In genomic region chr1:23934669-23935407, GRCm38 (mm10) we compare ENCODE assay signal across 16 mouse cellular contexts. TPM values are rescaled to one million over a fixed set of nuclear protein-coding genes. Genes with fewer than 3 reads are reported as not detected.
DNase-seq lines count a peak whose midpoint lies in the region; ATAC-seq and TF ChIP-seq lines count a peak whose summit lies in the region.
"Had no signal": no experiment of that assay in that cellular context is flagged by ENCODE, and none has a peak within 500 bp of the region (broad histone marks: within the 10 kb centered on the region; RNA-seq: fewer than 3 reads in every experiment).

No protein-coding gene starts in this region.

- H3K4me1 ChIP-seq in forebrain, embryonic 10.5 days = peaks cover 7% of the 10 kb centered on the region; the same call in 1 of the 2 replicates
- H3K4me1 ChIP-seq in forebrain, embryonic 12.5 days = no peaks in the 10 kb centered on the region
- peaks cover 7% of the 10 kb centered on the region for H3K4me1 ChIP-seq in midbrain, embryonic 10.5 days
- H3K4me1 ChIP-seq in midbrain, postnatal 0 days (ENCODE audit: insufficient read depth, low read length) = no peaks in the 10 kb centered on the region
- peaks cover 3% of the 10 kb centered on the region; the same call in 1 of the 2 replicates for H3K4me1 ChIP-seq in midbrain, embryonic 11.5 days (ENCODE audit: control insufficient read depth, insufficient read depth, low read length)
- H3K4me1 ChIP-seq: kidney, embryonic 15.5 days; midbrain, embryonic 12.5 days had no signal

- no peak overlapping the region for H3K4me3 ChIP-seq in forebrain, embryonic 10.5 days
- no peak overlapping the region for H3K4me3 ChIP-seq in forebrain, embryonic 12.5 days (replicated peaks)
- H3K4me3 ChIP-seq in midbrain, embryonic 10.5 days = no peak overlapping the region
- no peak overlapping the region for H3K4me3 ChIP-seq in midbrain, postnatal 0 days (ENCODE audit: low read depth, low read length)
- H3K4me3 ChIP-seq in midbrain, embryonic 11.5 days (ENCODE audit: low read depth, low read length) = no peak overlapping the region
- H3K4me3 ChIP-seq: kidney, embryonic 15.5 days; midbrain, embryonic 12.5 days had no signal

- H3K9me3 ChIP-seq in forebrain, embryonic 10.5 days = peaks cover 3% of the 10 kb centered on the region; the same call in 1 of the 2 replicates
- 0 out of 2 replicates have a peak, but pooled peaks cover under 1% of the 10 kb centered on the region for H3K9me3 ChIP-seq in forebrain, embryonic 12.5 days
- H3K9me3 ChIP-seq in midbrain, embryonic 10.5 days (replicated peaks) = no peaks in the 10 kb centered on the region
- no peaks in the 10 kb centered on the region for H3K9me3 ChIP-seq in midbrain, postnatal 0 days (ENCODE audit: low read length)
- H3K9me3 ChIP-seq in midbrain, embryonic 11.5 days (ENCODE audit: control insufficient read depth, low read length) = no peaks in the 10 kb centered on the region
- H3K9me3 ChIP-seq: G1E; kidney, embryonic 15.5 days; midbrain, embryonic 12.5 days had no signal

- 52% methylated on average over 8 of the region's 8 CpGs for WGBS in forebrain, embryonic 10.5 days
- 57% methylated on average over 8 of the region's 8 CpGs for WGBS in forebrain, embryonic 12.5 days
- WGBS in midbrain, embryonic 10.5 days = 48% methylated on average over 8 of the region's 8 CpGs
- 42% methylated on average over 8 of the region's 8 CpGs for WGBS in midbrain, postnatal 0 days
- 51% methylated on average over 8 of the region's 8 CpGs for WGBS in midbrain, embryonic 11.5 days

- DNase-seq in forebrain, embryonic 10.5 days (ENCODE audit: extremely low spot score, low spot score) = no peak
- DNase-seq in midbrain, embryonic 10.5 days (ENCODE audit: low spot score) = no peak
- no peak for DNase-seq in midbrain, postnatal 0 days (ENCODE audit: low spot score)
- no peak for DNase-seq in midbrain, embryonic 11.5 days (ENCODE audit: low spot score, missing footprints)
- DNase-seq in telencephalon, adult 2 months (ENCODE audit: low read depth, low spot score) = peak; percentile 81
- DNase-seq in spleen, postnatal 4 days (ENCODE audit: low spot score in 2 of 2) = no peak
- DNase-seq in gastrocnemius, adult 8-10 months (ENCODE audit: low spot score in 2 of 2) = no peak
- DNase-seq: cerebellum, postnatal 36 days; gastrocnemius, postnatal 36 days; lung, adult 2 months had no signal

- no peak overlapping the region for H3K9ac ChIP-seq in forebrain, embryonic 12.5 days
- no peak overlapping the region for H3K9ac ChIP-seq in midbrain, postnatal 0 days (replicated peaks; ENCODE audit: low read length, poor library complexity, severe bottlenecking)
- no peak overlapping the region for H3K9ac ChIP-seq in midbrain, embryonic 11.5 days (ENCODE audit: low read length)
- H3K9ac ChIP-seq: kidney, embryonic 15.5 days; midbrain, embryonic 12.5 days had no signal

- no peak overlapping the region for H3K4me2 ChIP-seq in forebrain, embryonic 12.5 days
- H3K4me2 ChIP-seq in midbrain, postnatal 0 days (ENCODE audit: low read depth, low read length, poor library complexity, severe bottlenecking) = no peak overlapping the region
- no peak overlapping the region for H3K4me2 ChIP-seq in midbrain, embryonic 11.5 days
- H3K4me2 ChIP-seq: kidney, embryonic 15.5 days; midbrain, embryonic 12.5 days had no signal

- 0 out of 2 replicates have a peak overlapping the region, but pooled peaks have one; percentile 30 for H3K27ac ChIP-seq in forebrain, embryonic 10.5 days
- no peak overlapping the region for H3K27ac ChIP-seq in forebrain, embryonic 12.5 days
- 0 out of 2 replicates have a peak overlapping the region, but pooled peaks have one; percentile 17 for H3K27ac ChIP-seq in midbrain, embryonic 10.5 days (replicated peaks)
- no peak overlapping the region for H3K27ac ChIP-seq in midbrain, postnatal 0 days (ENCODE audit: low read depth, low read length)
- no peak overlapping the region for H3K27ac ChIP-seq in midbrain, embryonic 11.5 days (ENCODE audit: low read depth, low read length)
- H3K27ac ChIP-seq: kidney, embryonic 15.5 days; midbrain, embryonic 12.5 days had no signal

- no peak for TF ChIP-seq CTCF in midbrain, postnatal 0 days (IDR thresholded peaks at IDR 0.05)

- ATAC-seq in forebrain, embryonic 12.5 days (ENCODE audit: low FRiP score) = no peak
- ATAC-seq in midbrain, postnatal 0 days (ENCODE audit: low FRiP score) = no peak
- peak; percentile 46; the same call in 1 of the 2 replicates for ATAC-seq in midbrain, embryonic 11.5 days (ENCODE audit: low FRiP score)
- ATAC-seq: activated CD4-positive, CD25-positive, alpha-beta regulatory T cell, adult 4 months; hindbrain, embryonic 16.5 days had no signal

- H3K36me3 ChIP-seq in forebrain, embryonic 10.5 days (replicated peaks) = no peaks in the 10 kb centered on the region
- no peaks in the 10 kb centered on the region for H3K36me3 ChIP-seq in forebrain, embryonic 12.5 days (replicated peaks)
- no peaks in the 10 kb centered on the region for H3K36me3 ChIP-seq in midbrain, embryonic 10.5 days
- no peaks in the 10 kb centered on the region for H3K36me3 ChIP-seq in midbrain, postnatal 0 days (ENCODE audit: insufficient read depth, low read length)
- no peaks in the 10 kb centered on the region for H3K36me3 ChIP-seq in midbrain, embryonic 11.5 days (ENCODE audit: control insufficient read depth, insufficient read depth, low read length)
- H3K36me3 ChIP-seq: G1E; kidney, embryonic 15.5 days; midbrain, embryonic 12.5 days had no signal

- H3K27me3 ChIP-seq in forebrain, embryonic 10.5 days (ENCODE audit: poor library complexity, severe bottlenecking) = no peaks in the 10 kb centered on the region
- no peaks in the 10 kb centered on the region for H3K27me3 ChIP-seq in forebrain, embryonic 12.5 days
- H3K27me3 ChIP-seq in midbrain, embryonic 10.5 days (ENCODE audit: low read depth, poor library complexity, severe bottlenecking) = no peaks in the 10 kb centered on the region
- no peaks in the 10 kb centered on the region for H3K27me3 ChIP-seq in midbrain, postnatal 0 days (ENCODE audit: insufficient read depth, low read length)
- H3K27me3 ChIP-seq in midbrain, embryonic 11.5 days (ENCODE audit: control insufficient read depth, insufficient read depth, low read length) = no peaks in the 10 kb centered on the region
- H3K27me3 ChIP-seq: kidney, embryonic 15.5 days; midbrain, embryonic 12.5 days had no signal

RNA-seq across cellular contexts. Expression of gene Smap1, which starts 12.7 kb away (rescaled TPM):
- polyA plus RNA-seq in forebrain, embryonic 10.5 days (2016; fragmentation: Nextera tagmentation; extraction: Ambion mirVana) = 29.1 and 29.4 TPM in 2 replicates
- polyA plus RNA-seq in forebrain, embryonic 12.5 days (2016; fragmentation: Nextera tagmentation; extraction: Ambion mirVana) = 56.5 and 60.9 TPM in 2 replicates
- 29.9 and 39.1 TPM in 2 replicates for polyA plus RNA-seq in midbrain, embryonic 10.5 days (2016; fragmentation: Nextera tagmentation; extraction: Ambion mirVana)
- 85.7 and 105 TPM in 2 replicates for total RNA-seq in midbrain, postnatal 0 days (2014; rRNA removed)
- 164 and 181 TPM in 2 replicates for polyA plus RNA-seq in midbrain, postnatal 0 days (2015; fragmentation: Nextera tagmentation; extraction: Ambion mirVana)
- polyA plus RNA-seq in midbrain, embryonic 11.5 days (2014; fragmentation: Nextera tagmentation; extraction: Ambion mirVana) = 58.7 and 63.3 TPM in 2 replicates
- 10 to 100 TPM; 21.7 to 26.5 (median 23.9) TPM for total RNA-seq in gastrocnemius, adult 8-10 months (2022)

Comparison
In these comparisons a context has a peak if more than half of its experiments do, and no peak if none do; other contexts are left out.
1. H3K27ac ChIP-seq: peak in forebrain, embryonic 10.5 days (single experiment) and midbrain, embryonic 10.5 days (single experiment); none in forebrain, embryonic 12.5 days (single experiment), midbrain, postnatal 0 days (single experiment) and midbrain, embryonic 11.5 days (single experiment).